Mouse (Mus musculus): ENCODE results near the gene 2310057N15Rik. TPM values are rescaled to one million over a fixed set of nuclear protein-coding genes. Genes with fewer than 3 reads are reported as not detected.

The 2310057N15Rik gene
- polyA plus RNA-seq, 1 experiment from 2014 or later: not detected

DNA sequence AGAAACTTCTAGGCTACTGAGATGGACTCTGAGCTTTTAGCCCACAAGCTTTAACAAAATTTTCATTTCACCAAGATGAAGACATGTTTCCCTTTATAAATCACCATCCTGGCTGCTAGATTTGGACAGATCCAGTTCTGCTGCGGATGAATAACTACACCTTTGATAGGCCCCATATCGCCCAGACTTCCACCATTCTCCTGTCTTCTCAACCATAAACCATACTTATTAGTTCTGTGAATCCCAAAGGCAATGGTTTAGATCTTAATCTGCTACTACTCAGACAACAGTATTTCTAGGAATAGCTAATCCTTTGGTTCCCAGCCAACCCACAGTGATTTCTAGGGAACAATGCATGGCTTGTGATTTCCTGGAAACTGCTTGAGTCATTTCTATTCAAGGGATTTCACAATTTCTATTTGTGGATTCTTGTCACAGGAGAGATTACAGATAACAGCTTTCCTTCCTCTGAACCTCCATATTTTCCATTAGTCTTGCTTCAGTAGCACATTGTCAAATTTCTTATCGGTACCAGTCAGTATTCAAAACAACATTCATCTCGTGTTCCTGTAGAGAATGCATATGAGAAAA, 29.2 kb downstream of the 2310057N15Rik start:
- Histone ChIP-seq H3K9me3 (replicated peaks; ENCODE audit: control insufficient read depth, low read length) (no peaks in the 10 kb centered on the region), H3K36me3 (ENCODE audit: control insufficient read depth, insufficient read depth, low read length) (no peaks in the 10 kb centered on the region), H3K27ac (ENCODE audit: low read depth, low read length) (no peak overlapping the region), H3K4me3 (ENCODE audit: low read depth, low read length) (no peak overlapping the region), H3K4me2 (no peak overlapping the region), H3K4me1 (ENCODE audit: control insufficient read depth, insufficient read depth, low read length) (no peaks in the 10 kb centered on the region), H3K9ac (ENCODE audit: low read depth, low read length) (no peak overlapping the region), H3K27me3 (ENCODE audit: control insufficient read depth, insufficient read depth, low read length) (no peaks in the 10 kb centered on the region)
- ATAC-seq (replicated peaks; ENCODE audit: insufficient number of reproducible peaks, low FRiP score, low TSS enrichment): no peak
- WGBS (ENCODE audit: insufficient replicate concordance): 66% methylated on average over 4 of the region's 4 CpGs

GRCm38 (mm10) chr16:88735391-88735790, 38.6 kb downstream of the 2310057N15Rik start:
- WGBS (ENCODE audit: insufficient replicate concordance): 65% methylated on average over 2 of the region's 2 CpGs

DNA sequence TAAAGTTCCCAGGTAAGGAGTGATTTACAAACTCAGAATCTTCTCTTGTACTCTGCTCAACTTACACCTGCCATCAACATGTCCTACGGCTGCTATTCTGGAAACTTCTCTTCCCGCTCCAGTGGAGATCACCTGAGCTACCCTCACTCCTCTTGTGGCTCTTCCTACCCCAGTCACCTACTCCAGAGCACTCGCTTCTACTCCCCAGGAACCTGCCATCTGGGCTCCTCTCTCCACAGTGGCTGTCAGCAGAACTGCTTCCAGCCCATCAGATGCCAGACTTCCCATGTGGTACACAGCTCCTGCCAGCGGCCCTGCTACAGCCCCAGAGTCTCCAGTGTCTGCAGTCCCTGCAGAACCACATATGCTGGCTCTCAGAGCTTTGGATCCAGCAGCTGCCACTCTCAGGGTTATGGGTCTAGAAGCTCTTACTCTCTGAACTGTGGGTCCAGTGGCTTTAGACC, 45.2 kb downstream of the 2310057N15Rik start, which contains the start of gene Krtap13-1:
Gene Krtap13-1, plus strand, starts transcription at position 51 of the 464 bp plus-strand sequence.
- Histone ChIP-seq H3K9ac (ENCODE audit: low read depth, low read length) (no peak within 1 kb of the TSS), H3K4me1 (ENCODE audit: control insufficient read depth, insufficient read depth, low read length) (no peaks in the 10 kb centered on the region), H3K27me3 (ENCODE audit: control insufficient read depth, insufficient read depth, low read length) (no peaks in the 10 kb centered on the region), H3K4me3 (ENCODE audit: low read depth, low read length) (no peak within 1 kb of the TSS), H3K27ac (ENCODE audit: low read depth, low read length) (no peak within 1 kb of the TSS), H3K36me3 (ENCODE audit: control insufficient read depth, insufficient read depth, low read length) (no peaks in the 10 kb centered on the region), H3K9me3 (replicated peaks; ENCODE audit: control insufficient read depth, low read length) (no peaks in the 10 kb centered on the region), H3K4me2 (no peak within 1 kb of the TSS)
- WGBS (ENCODE audit: insufficient replicate concordance): 75% methylated on average over 4 of the region's 4 CpGs
- ATAC-seq (replicated peaks; ENCODE audit: insufficient number of reproducible peaks, low FRiP score, low TSS enrichment): no peak

More at GRCm38 (mm10) chr16:88735391-88735790, 38.6 kb downstream of the 2310057N15Rik start:
- Histone ChIP-seq H3K27me3 (ENCODE audit: control insufficient read depth, insufficient read depth, low read length) (no peaks in the 10 kb centered on the region), H3K4me1 (ENCODE audit: control insufficient read depth, insufficient read depth, low read length) (no peaks in the 10 kb centered on the region), H3K27ac (ENCODE audit: low read depth, low read length) (no peak overlapping the region), H3K36me3 (ENCODE audit: control insufficient read depth, insufficient read depth, low read length) (no peaks in the 10 kb centered on the region), H3K4me3 (ENCODE audit: low read depth, low read length) (no peak overlapping the region), H3K9me3 (replicated peaks; ENCODE audit: control insufficient read depth, low read length) (no peaks in the 10 kb centered on the region), H3K4me2 (no peak overlapping the region), H3K9ac (ENCODE audit: low read depth, low read length) (no peak overlapping the region)
- ATAC-seq (replicated peaks; ENCODE audit: insufficient number of reproducible peaks, low FRiP score, low TSS enrichment): no peak

Other genes starting within 250 kb of the 2310057N15Rik start
- 0.21 TPM in 1 of 2 replicates, not detected in the other for gene Cldn8, start 211.0 kb downstream of the 2310057N15Rik start, polyA plus RNA-seq (2014; fragmentation: Nextera tagmentation; extraction: Ambion mirVana)
- not detected in 2 replicates for gene Krtap24-1, start 161.9 kb downstream of the 2310057N15Rik start, polyA plus RNA-seq (2014; fragmentation: Nextera tagmentation; extraction: Ambion mirVana)
- gene 2310079G19Rik, start 146.5 kb downstream of the 2310057N15Rik start, polyA plus RNA-seq (2014; fragmentation: Nextera tagmentation; extraction: Ambion mirVana): not detected in 2 replicates
- gene Krtap26-1, start 126.4 kb downstream of the 2310057N15Rik start, polyA plus RNA-seq (2014; fragmentation: Nextera tagmentation; extraction: Ambion mirVana): not detected in 2 replicates
- gene Krtap27-1, start 102.5 kb downstream of the 2310057N15Rik start, polyA plus RNA-seq (2014; fragmentation: Nextera tagmentation; extraction: Ambion mirVana): not detected in 2 replicates
- not detected in 2 replicates for gene 2310061N02Rik, start 66.2 kb downstream of the 2310057N15Rik start, polyA plus RNA-seq (2014; fragmentation: Nextera tagmentation; extraction: Ambion mirVana)
- not detected in 2 replicates for gene Krtap13-1, start 45.3 kb downstream of the 2310057N15Rik start, polyA plus RNA-seq (2014; fragmentation: Nextera tagmentation; extraction: Ambion mirVana)
- gene Krtap13, start 22.6 kb downstream of the 2310057N15Rik start, polyA plus RNA-seq (2014; fragmentation: Nextera tagmentation; extraction: Ambion mirVana): not detected in 2 replicates
- gene 2310034C09Rik, start 15.4 kb downstream of the 2310057N15Rik start, polyA plus RNA-seq (2014; fragmentation: Nextera tagmentation; extraction: Ambion mirVana): not detected in 2 replicates
- not detected in 2 replicates for gene Gm5965, start 3.7 kb upstream of the 2310057N15Rik start, polyA plus RNA-seq (2014; fragmentation: Nextera tagmentation; extraction: Ambion mirVana)
- gene Gm20741, start 38.0 kb upstream of the 2310057N15Rik start, polyA plus RNA-seq (2014; fragmentation: Nextera tagmentation; extraction: Ambion mirVana): not detected in 2 replicates
- gene Krtap15, start 46.0 kb upstream of the 2310057N15Rik start, polyA plus RNA-seq (2014; fragmentation: Nextera tagmentation; extraction: Ambion mirVana): not detected in 2 replicates
- not detected in 2 replicates for gene Krtap14, start 51.9 kb upstream of the 2310057N15Rik start, polyA plus RNA-seq (2014; fragmentation: Nextera tagmentation; extraction: Ambion mirVana)
- gene Krtap19-1, start 95.2 kb upstream of the 2310057N15Rik start, polyA plus RNA-seq (2014; fragmentation: Nextera tagmentation; extraction: Ambion mirVana): not detected in 2 replicates
- gene Krtap19-2, start 100.1 kb upstream of the 2310057N15Rik start, polyA plus RNA-seq (2014; fragmentation: Nextera tagmentation; extraction: Ambion mirVana): not detected in 2 replicates
- gene Krtap19-3, start 103.8 kb upstream of the 2310057N15Rik start, polyA plus RNA-seq (2014; fragmentation: Nextera tagmentation; extraction: Ambion mirVana): not detected in 2 replicates
- gene Krtap19-4, start 110.9 kb upstream of the 2310057N15Rik start, polyA plus RNA-seq (2014; fragmentation: Nextera tagmentation; extraction: Ambion mirVana): not detected in 2 replicates
- gene Krtap19-5, start 122.3 kb upstream of the 2310057N15Rik start, polyA plus RNA-seq (2014; fragmentation: Nextera tagmentation; extraction: Ambion mirVana): not detected in 2 replicates
- not detected in 2 replicates for gene Krtap19-9b, start 158.1 kb upstream of the 2310057N15Rik start, polyA plus RNA-seq (2014; fragmentation: Nextera tagmentation; extraction: Ambion mirVana)
- gene Krtap16-3, start 188.7 kb upstream of the 2310057N15Rik start, polyA plus RNA-seq (2014; fragmentation: Nextera tagmentation; extraction: Ambion mirVana): not detected in 2 replicates
- gene Krtap22-2, start 236.6 kb upstream of the 2310057N15Rik start, polyA plus RNA-seq (2014; fragmentation: Nextera tagmentation; extraction: Ambion mirVana): not detected in 2 replicates
- not detected in 2 replicates for gene Gm10229, start 241.1 kb upstream of the 2310057N15Rik start, polyA plus RNA-seq (2014; fragmentation: Nextera tagmentation; extraction: Ambion mirVana)

Measured in heart, embryonic 11.5 days (tissue).